Mouse (Mus musculus) MEL (cell line): ENCODE data around the gene Gm10985. TPM values are rescaled to one million over a fixed set of nuclear protein-coding genes. Genes with fewer than 3 reads are reported as not detected.

Experiments used
- DNase-seq: peaks from one replicate; pipeline ENCODE4 v3.0.0; 2011; ENCODE audit warnings: low read depth, low spot score
- H3K27ac ChIP-seq: 2 replicates; pipeline ENCODE4 v1.5.1; 2012; ENCODE audit warnings: low read depth, mild to moderate bottlenecking, control low read depth, low read length, moderate library complexity; ENCODE audit not compliant: control insufficient read depth
- H3K27me3 ChIP-seq, 2 experiments: fragments of 150-350 bp in 1 of 2; sonication (generic) in 1 of 2; 2 replicates each; pipeline ENCODE4 v1.6.1; 2012; ENCODE audit warnings: low read length in 2 of 2, mild to moderate bottlenecking in 2 of 2, improper control_type of control experiment in 1 of 2, moderate library complexity in 1 of 2; ENCODE audit not compliant: insufficient read depth in 2 of 2, control insufficient read depth in 1 of 2
- H3K36me3 ChIP-seq, 2 experiments: 2 replicates each; pipeline ENCODE4 v1.6.1; 2012 to 2014; ENCODE audit warnings: low read length in 2 of 2, improper control_type of control experiment in 1 of 2, inconsistent platforms in 1 of 2, mild to moderate bottlenecking in 1 of 2; ENCODE audit not compliant: insufficient read depth in 2 of 2, control insufficient read depth in 1 of 2
- H3K4me1 ChIP-seq, 2 experiments: fragments of 150-350 bp in 1 of 2; sonication (generic) in 1 of 2; 2 replicates each; pipeline ENCODE4 v1.6.1; 2012; ENCODE audit warnings: low read length in 2 of 2, improper control_type of control experiment in 1 of 2, mild to moderate bottlenecking in 1 of 2; ENCODE audit not compliant: insufficient read depth in 2 of 2, control insufficient read depth in 1 of 2
- H3K4me3 ChIP-seq, 2 experiments: fragments of 150-350 bp in 1 of 2; sonication (generic) in 1 of 2; 2 replicates each; pipeline ENCODE4 v1.5.1; 2012; ENCODE audit warnings: low read depth in 2 of 2, low read length in 2 of 2, mild to moderate bottlenecking in 2 of 2, moderate library complexity in 2 of 2, control low read depth in 1 of 2, improper control_type of control experiment in 1 of 2; ENCODE audit not compliant: control insufficient read depth in 1 of 2, insufficient read depth in 1 of 2
- H3K79me2 ChIP-seq: 2 replicates; pipeline ENCODE4 v1.6.1; 2012; ENCODE audit warnings: mild to moderate bottlenecking, low read length, moderate library complexity; ENCODE audit not compliant: control insufficient read depth, poor library complexity, insufficient read depth
- H3K9ac ChIP-seq: 2 replicates; pipeline ENCODE4 v1.6.1; 2012; ENCODE audit warnings: low read depth, mild to moderate bottlenecking, control low read depth, low read length, moderate library complexity; ENCODE audit not compliant: control insufficient read depth, poor library complexity, severe bottlenecking
- H3K9me3 ChIP-seq: fragments of 150-350 bp; sonication (generic); replicated peaks from 2 replicates; pipeline ENCODE4 v1.6.1; 2012; ENCODE audit warnings: mild to moderate bottlenecking, low read length, improper control_type of control experiment, moderate library complexity; ENCODE audit not compliant: insufficient read depth
- BHLHE40 ChIP-seq: IDR thresholded peaks from 2 replicates; pipeline ENCODE4 v1.6.1; 2012; ENCODE audit warnings: low read depth, mild to moderate bottlenecking, inconsistent platforms, low read length, improper control_type of control experiment, borderline replicate concordance
- CHD1 ChIP-seq: IDR thresholded peaks from 2 replicates; pipeline ENCODE4 v1.6.1; 2012; ENCODE audit warnings: low read depth, mild to moderate bottlenecking, inconsistent platforms, low read length, improper control_type of control experiment
- CHD2 ChIP-seq: IDR thresholded peaks from 2 replicates; pipeline ENCODE4 v1.6.1; 2011; ENCODE audit warnings: low read length, improper control_type of control experiment
- CTCF ChIP-seq, 3 experiments: IDR thresholded peaks in 2 of 3; conservative IDR thresholded peaks in 1 of 3; 2 replicates each; pipeline ENCODE4 v1.5.1; 2011 to 2012; ENCODE audit warnings: low read length in 3 of 3, low read depth in 2 of 3, mild to moderate bottlenecking in 2 of 3, improper control_type of control experiment in 1 of 3, inconsistent platforms in 1 of 3, mixed read lengths in 1 of 3, moderate library complexity in 1 of 3; ENCODE audit not compliant: control insufficient read depth in 1 of 3, insufficient read depth in 1 of 3, poor library complexity in 1 of 3, severe bottlenecking in 1 of 3
- E2F4 ChIP-seq: IDR thresholded peaks from 2 replicates; pipeline ENCODE4 v1.6.1; 2011; ENCODE audit warnings: low read depth, low read length, improper control_type of control experiment, borderline replicate concordance
- ELF1 ChIP-seq: IDR thresholded peaks from 2 replicates; pipeline ENCODE4 v1.6.1; 2014; ENCODE audit warnings: low read depth, mild to moderate bottlenecking, inconsistent platforms, low read length, improper control_type of control experiment, moderate library complexity
- EP300 ChIP-seq, 2 experiments: IDR thresholded peaks; 2 replicates each; pipeline ENCODE4 v1.6.1; 2011; ENCODE audit warnings: improper control_type of control experiment in 2 of 2, low read length in 2 of 2, low read depth in 1 of 2, mild to moderate bottlenecking in 1 of 2
- GABPA ChIP-seq: IDR thresholded peaks from 2 replicates; pipeline ENCODE4 v1.6.1; 2012; ENCODE audit warnings: low read depth, mild to moderate bottlenecking, inconsistent platforms, low read length, improper control_type of control experiment, moderate library complexity
- HCFC1 ChIP-seq: IDR thresholded peaks from 2 replicates; pipeline ENCODE4 v1.6.1; 2012; ENCODE audit warnings: low read depth, mild to moderate bottlenecking, inconsistent platforms, low read length, improper control_type of control experiment, moderate library complexity
- JUND ChIP-seq: IDR thresholded peaks from 2 replicates; pipeline ENCODE4 v1.6.1; 2011; ENCODE audit warnings: low read depth, mild to moderate bottlenecking, improper control_type of control experiment, low read length
- KAT2A ChIP-seq: conservative IDR thresholded peaks from 2 replicates; pipeline ENCODE4 v1.6.1; 2012; ENCODE audit warnings: low read depth, low read length, improper control_type of control experiment, inconsistent platforms
- MAZ ChIP-seq: IDR thresholded peaks from 2 replicates; pipeline ENCODE4 v1.6.1; 2012; ENCODE audit warnings: low read depth, mild to moderate bottlenecking, inconsistent platforms, low read length, improper control_type of control experiment
- MYB ChIP-seq: IDR thresholded peaks from 2 replicates; pipeline ENCODE4 v1.6.1; 2011; ENCODE audit warnings: mild to moderate bottlenecking, low read depth, low read length, improper control_type of control experiment
- MYC ChIP-seq: IDR thresholded peaks from 2 replicates; pipeline ENCODE4 v1.6.1; 2011; ENCODE audit warnings: low read depth, mild to moderate bottlenecking, low read length, improper control_type of control experiment, moderate library complexity
- NELFE ChIP-seq: IDR thresholded peaks from 2 replicates; pipeline ENCODE4 v1.6.1; 2011; ENCODE audit warnings: low read depth, low read length, improper control_type of control experiment
- NRF1 ChIP-seq: IDR thresholded peaks from 2 replicates; pipeline ENCODE4 v1.6.1; 2014; ENCODE audit warnings: low read depth, mild to moderate bottlenecking, inconsistent platforms, low read length, improper control_type of control experiment, moderate library complexity; ENCODE audit not compliant: poor library complexity, insufficient read depth, severe bottlenecking
- POLR2A ChIP-seq, 2 experiments: IDR thresholded peaks; 2 replicates each; pipeline ENCODE4 v1.6.1; 2011 to 2012; ENCODE audit warnings: low read length in 2 of 2, mild to moderate bottlenecking in 2 of 2, control low read depth in 1 of 2, improper control_type of control experiment in 1 of 2, low read depth in 1 of 2, moderate library complexity in 1 of 2; ENCODE audit not compliant: control insufficient read depth in 1 of 2, insufficient read depth in 1 of 2, poor library complexity in 1 of 2
- POLR2AphosphoS2 ChIP-seq: IDR thresholded peaks from 2 replicates; pipeline ENCODE4 v1.6.1; 2011; ENCODE audit warnings: low read length, improper control_type of control experiment
- SMC3 ChIP-seq: IDR thresholded peaks from 2 replicates; pipeline ENCODE4 v1.6.1; 2011; ENCODE audit warnings: low read depth, low read length, improper control_type of control experiment
- TBP ChIP-seq: IDR thresholded peaks from 2 replicates; pipeline ENCODE4 v1.8.0; 2011; ENCODE audit warnings: low read depth, low read length, improper control_type of control experiment
- TCF12 ChIP-seq: IDR thresholded peaks from 2 replicates; pipeline ENCODE4 v1.6.1; 2014; ENCODE audit warnings: low read depth, mild to moderate bottlenecking, inconsistent platforms, low read length, improper control_type of control experiment, moderate library complexity
- USF1 ChIP-seq: IDR thresholded peaks from 2 replicates; pipeline ENCODE4 v1.6.1; 2014; ENCODE audit warnings: low read depth, mild to moderate bottlenecking, inconsistent platforms, low read length, improper control_type of control experiment, moderate library complexity
- USF2 ChIP-seq, 2 experiments: IDR thresholded peaks; 2 replicates each; pipeline ENCODE4 v1.6.1; 2011 to 2012; ENCODE audit warnings: improper control_type of control experiment in 2 of 2, low read length in 2 of 2, borderline replicate concordance in 1 of 2, inconsistent platforms in 1 of 2, low read depth in 1 of 2, mild to moderate bottlenecking in 1 of 2; ENCODE audit not compliant: insufficient read depth in 1 of 2
- ZKSCAN1 ChIP-seq: IDR thresholded peaks from 2 replicates; pipeline ENCODE4 v1.6.1; 2012; ENCODE audit warnings: low read depth, mild to moderate bottlenecking, inconsistent platforms, low read length, improper control_type of control experiment, moderate library complexity
- ZNF384 ChIP-seq: IDR thresholded peaks from 2 replicates; pipeline ENCODE4 v1.6.1; 2012; ENCODE audit warnings: low read depth, mild to moderate bottlenecking, inconsistent platforms, low read length, improper control_type of control experiment
- polyA plus RNA-seq, 2 experiments: library from polyadenylated mRNA; stranded (reverse) in 1 of 2; unstranded in 1 of 2; fragments of >175 nt in 1 of 2; fragments of >200 nt in 1 of 2; gene quantifications; 2 replicates each; pipeline versions ENCODE4 v1.2.1 to v1.2.4; 2012; ENCODE audit warnings: low replicate concordance in 2 of 2, low read depth in 1 of 2; ENCODE audit not compliant: insufficient read length in 2 of 2, insufficient read depth in 1 of 2, missing spikeins in 1 of 2
- total RNA-seq: library from RNA; depleted of rRNA; stranded (reverse); fragments of 300-350 nt; gene quantifications from 2 replicates; pipeline ENCODE4 v1.2.3, GENCODE M21; 2012

The Gm10985 gene
- total and polyA plus RNA-seq, 3 experiments: not detected

DNA sequence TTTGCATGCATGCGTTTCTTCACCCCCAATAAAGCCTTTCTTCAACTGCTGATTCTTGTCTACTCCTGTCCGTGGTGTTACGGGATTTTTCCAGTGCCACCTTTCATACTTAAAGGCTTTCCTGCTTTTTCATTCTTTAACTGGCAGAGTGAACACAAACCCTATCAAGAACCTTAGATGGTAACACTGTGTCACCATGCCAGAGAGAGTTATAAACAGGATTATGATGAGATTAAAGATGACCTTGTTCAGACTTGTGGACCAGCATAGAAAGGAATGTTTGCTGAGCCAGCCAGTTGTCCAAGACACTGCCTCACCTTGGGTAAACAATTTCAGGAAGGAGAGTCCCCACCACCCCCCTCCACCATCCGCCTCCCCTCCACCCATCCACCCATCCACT is 23.3 kb downstream of the Gm10985 start:
- no peak for TF ChIP-seq MAZ
- no peak for TF ChIP-seq ELF1
- no peak for TF ChIP-seq MYB
- no peak for TF ChIP-seq ZNF384
- TF ChIP-seq POLR2A (IDR thresholded peaks at IDR 0.05; ENCODE audit: control insufficient read depth in 1 of 2, insufficient read depth in 1 of 2, low read depth in 1 of 2, low read length in 2 of 2, poor library complexity in 1 of 2): no peak
- Histone ChIP-seq H3K27ac (no peak overlapping the region), H3K9me3 (no peaks in the 10 kb centered on the region), H3K36me3 (peaks cover 0 to 4% of the 10 kb centered on the region in 2 experiments; a peak in 2 of 4 replicates), H3K4me3 (no peak overlapping the region), H3K79me2 (peaks cover 4% of the 10 kb centered on the region), H3K27me3 (peaks cover 0 to 4% of the 10 kb centered on the region in 2 experiments; a peak in 1 of 4 replicates), H3K9ac (no peak overlapping the region), H3K4me1 (no peaks in the 10 kb centered on the region)
- no peak for DNase-seq

DNA sequence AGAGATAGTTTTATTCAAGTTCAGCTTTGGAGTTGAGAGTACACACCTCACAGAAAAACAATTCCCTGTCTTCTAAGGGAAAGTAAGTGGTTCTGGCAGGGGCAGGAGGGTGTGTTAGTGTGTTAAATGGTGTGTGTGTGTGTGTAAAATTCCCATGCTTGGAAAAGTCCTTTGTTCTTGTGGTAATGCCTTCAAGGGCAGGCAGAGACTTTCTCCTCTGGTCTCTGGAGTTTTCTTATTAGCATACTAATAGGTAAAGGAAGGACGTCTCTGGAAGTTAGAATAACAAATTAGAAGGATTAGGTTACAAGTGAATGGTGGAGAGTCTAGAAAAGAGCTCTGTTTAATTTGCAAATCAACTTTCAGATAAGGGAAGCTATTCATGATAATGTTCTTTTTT is 24.4 kb downstream of the Gm10985 start:
- H3K36me3 ChIP-seq: peaks cover 0 to 3% of the 10 kb centered on the region in 2 experiments; a peak in 2 of 4 replicates
- H3K27me3 ChIP-seq: peaks cover 0 to 4% of the 10 kb centered on the region in 2 experiments; a peak in 1 of 4 replicates
- H3K79me2 ChIP-seq: no peaks in the 10 kb centered on the region
- H3K4me1 ChIP-seq: no peaks in the 10 kb centered on the region
- H3K9me3 ChIP-seq: no peaks in the 10 kb centered on the region
- TF ChIP-seq POLR2AphosphoS2 (no peak), USF2 (IDR thresholded peaks at IDR 0.05; ENCODE audit: borderline replicate concordance in 1 of 2, insufficient read depth in 1 of 2, low read depth in 1 of 2, low read length in 2 of 2) (no peak), BHLHE40 (no peak), ZKSCAN1 (no peak), NELFE (no peak), USF1 (no peak), KAT2A (no peak)
- no peak for DNase-seq
- no peak overlapping the region for H3K9ac ChIP-seq
- no peak overlapping the region for H3K4me3 ChIP-seq
- no peak overlapping the region for H3K27ac ChIP-seq

GRCm38 (mm10) chr3:53870482-53870881 is 25.6 kb downstream of the Gm10985 start:
- no peak overlapping the region for H3K27ac ChIP-seq
- no peaks in the 10 kb centered on the region for H3K9me3 ChIP-seq
- no peak for DNase-seq
- peaks cover 0 to 4% of the 10 kb centered on the region in 2 experiments; a peak in 1 of 4 replicates for H3K27me3 ChIP-seq
- no peak overlapping the region for H3K9ac ChIP-seq
- H3K4me1 ChIP-seq: no peaks in the 10 kb centered on the region
- H3K79me2 ChIP-seq: no peaks in the 10 kb centered on the region
- no peaks in the 10 kb centered on the region for H3K36me3 ChIP-seq
- H3K4me3 ChIP-seq: no peak overlapping the region
- TF ChIP-seq CHD2 (no peak), TBP (no peak), MYC (no peak), SMC3 (no peak), KAT2A (no peak), TCF12 (no peak), NELFE (no peak), MYB (no peak), CTCF (IDR thresholded peaks at IDR 0.05 in 2 of 3, conservative IDR thresholded peaks at IDR 0.05 in 1 of 3; ENCODE audit: control insufficient read depth in 1 of 3, insufficient read depth in 1 of 3, low read depth in 2 of 3, low read length in 3 of 3, poor library complexity in 1 of 3, severe bottlenecking in 1 of 3) (no peak), JUND (no peak), GABPA (no peak), ELF1 (no peak), ZKSCAN1 (no peak), USF1 (no peak), E2F4 (no peak), HCFC1 (no peak), NRF1 (no peak), EP300 (IDR thresholded peaks at IDR 0.05; ENCODE audit: low read depth in 1 of 2, low read length in 2 of 2) (no peak), POLR2AphosphoS2 (no peak), CHD1 (no peak)
